Mouse (Mus musculus): ENCODE results near the gene Slc47a1. TPM values are rescaled to one million over a fixed set of nuclear protein-coding genes. Genes with fewer than 3 reads are reported as not detected.
A peak's percentile ranks its signal among the peaks of the same experiment; 100 is the strongest.
"Not testable (repeated sequence)": the region's sequence is repeated elsewhere in the genome, so short reads cannot be mapped to it uniquely, and the experiment has no call there.

Gene Slc47a1
- polyA plus RNA-seq, 1 experiment from 2014 or later: 20.6 TPM

DNA sequence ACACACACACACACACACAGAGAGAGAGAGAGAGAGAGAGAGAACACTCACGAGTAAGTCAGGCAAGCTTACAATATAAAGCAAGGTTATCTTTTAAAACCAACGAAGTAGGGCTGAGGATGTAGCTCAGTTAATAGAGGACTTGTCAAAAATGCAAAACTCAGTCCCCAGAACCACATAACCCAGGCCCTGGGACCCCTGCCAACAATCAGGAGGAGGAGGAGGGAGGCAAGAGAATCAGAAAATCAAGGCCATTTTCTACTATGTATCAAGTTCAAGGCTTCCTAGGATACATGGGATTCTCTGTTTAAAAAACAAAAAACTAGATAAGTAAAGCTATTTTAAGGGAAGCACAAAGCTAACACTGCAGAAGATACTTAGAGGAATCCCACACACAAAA lies 61.3 kb downstream of the Slc47a1 start:
- H3K36me3 ChIP-seq: no peaks in the 10 kb centered on the region
- no peaks in the 10 kb centered on the region for H3K9me3 ChIP-seq (replicated peaks)
- H3K4me3 ChIP-seq: no peak overlapping the region
- no peak overlapping the region for H3K4me2 ChIP-seq
- no peak overlapping the region for H3K27ac ChIP-seq
- no peak for ATAC-seq (replicated peaks; ENCODE audit: insufficient number of reproducible peaks, insufficient read depth, low FRiP score, low read depth)
- WGBS: 41% methylated on average over 2 of the region's 2 CpGs
- H3K9ac ChIP-seq: no peak overlapping the region
- H3K4me1 ChIP-seq (replicated peaks): peaks cover 32% of the 10 kb centered on the region
- H3K27me3 ChIP-seq: no peaks in the 10 kb centered on the region

DNA sequence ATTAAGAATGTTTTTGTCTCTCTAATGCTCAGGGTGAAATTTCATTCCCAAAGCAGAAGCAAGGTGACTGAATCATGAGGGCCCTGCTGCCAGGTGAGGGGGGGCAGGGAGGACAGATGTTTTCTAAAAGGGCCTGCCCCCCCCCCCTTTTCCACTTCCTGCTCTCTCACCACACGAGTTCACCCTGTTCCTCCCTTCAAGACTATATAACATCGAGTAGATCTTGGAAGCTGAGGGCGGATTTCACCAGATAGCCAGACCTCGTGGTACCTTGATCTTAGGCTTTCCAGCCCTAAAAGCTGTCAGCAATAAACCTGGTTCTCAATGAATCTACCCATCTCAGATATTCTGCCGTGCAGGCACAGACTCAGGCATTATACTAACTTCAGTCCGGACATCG lies 67.8 kb downstream of the Slc47a1 start:
- ATAC-seq (replicated peaks; ENCODE audit: insufficient number of reproducible peaks, insufficient read depth, low FRiP score, low read depth): no peak
- no peak overlapping the region for H3K4me3 ChIP-seq
- H3K27ac ChIP-seq: no peak overlapping the region
- no peaks in the 10 kb centered on the region for H3K36me3 ChIP-seq
- no peaks in the 10 kb centered on the region for H3K9me3 ChIP-seq (replicated peaks)
- WGBS: 67% methylated on average over 7 of the region's 7 CpGs
- H3K4me1 ChIP-seq (replicated peaks): peaks cover 12% of the 10 kb centered on the region
- H3K9ac ChIP-seq: no peak overlapping the region
- H3K4me2 ChIP-seq: no peak overlapping the region
- no peaks in the 10 kb centered on the region for H3K27me3 ChIP-seq

DNA sequence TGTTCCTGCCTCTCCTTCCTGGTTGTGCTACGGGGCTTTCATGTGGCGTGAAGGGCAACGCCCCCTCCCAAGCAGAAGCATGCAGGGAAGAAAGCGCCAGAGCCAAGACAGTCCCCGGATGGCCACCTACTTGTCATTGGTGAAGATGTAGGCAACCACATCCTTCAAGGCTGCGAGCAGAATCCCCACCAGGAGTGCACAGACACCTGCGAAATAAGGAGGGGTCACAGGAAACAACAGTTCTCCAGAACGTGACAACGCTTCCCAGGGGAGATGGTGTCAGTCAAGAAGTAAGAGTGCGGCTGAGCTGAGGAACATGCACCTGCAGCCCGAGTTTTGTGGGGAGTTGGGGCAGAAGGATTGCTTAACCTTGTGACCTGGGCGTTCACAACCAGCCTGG lies 68.3 kb downstream of the Slc47a1 start:
- ATAC-seq (replicated peaks; ENCODE audit: insufficient number of reproducible peaks, insufficient read depth, low FRiP score, low read depth): no peak
- Histone ChIP-seq H3K27me3 (no peaks in the 10 kb centered on the region), H3K36me3 (no peaks in the 10 kb centered on the region), H3K9me3 (replicated peaks) (no peaks in the 10 kb centered on the region), H3K4me2 (no peak overlapping the region), H3K4me1 (replicated peaks) (peaks cover 12% of the 10 kb centered on the region), H3K9ac (no peak overlapping the region), H3K4me3 (no peak overlapping the region), H3K27ac (no peak overlapping the region)
- WGBS: 68% methylated on average over 12 of the region's 12 CpGs

DNA sequence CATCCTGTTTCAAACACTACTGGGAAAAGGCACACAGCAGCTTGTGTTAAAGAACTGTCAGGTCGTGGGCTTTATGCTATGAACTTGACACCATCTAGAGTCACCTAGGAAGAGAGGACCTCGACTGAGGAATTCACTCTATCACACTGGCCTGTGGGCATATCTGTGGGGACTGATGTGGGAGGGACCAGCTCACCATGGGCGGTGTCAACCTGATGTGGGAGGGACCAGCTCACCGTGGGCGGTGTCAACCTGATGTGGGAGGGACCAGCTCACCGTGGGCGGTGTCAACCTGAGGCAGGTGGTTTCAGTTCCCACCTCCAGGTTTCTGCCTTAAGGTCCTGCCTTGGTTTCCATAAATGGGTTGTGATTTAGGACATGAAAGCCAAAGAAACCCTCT lies 70.3 kb downstream of the Slc47a1 start:
- H3K36me3 ChIP-seq: no peaks in the 10 kb centered on the region
- WGBS: 35% methylated on average over 7 of the region's 7 CpGs
- H3K9me3 ChIP-seq (replicated peaks): no peaks in the 10 kb centered on the region
- H3K9ac ChIP-seq: no peak overlapping the region
- no peak overlapping the region for H3K4me3 ChIP-seq
- H3K27ac ChIP-seq: no peak overlapping the region
- 0 out of 2 replicates have a peak, but pooled peaks cover 3% of the 10 kb centered on the region for H3K4me1 ChIP-seq (replicated peaks)
- no peaks in the 10 kb centered on the region for H3K27me3 ChIP-seq
- ATAC-seq (replicated peaks; ENCODE audit: insufficient number of reproducible peaks, insufficient read depth, low FRiP score, low read depth): no peak
- no peak overlapping the region for H3K4me2 ChIP-seq

DNA sequence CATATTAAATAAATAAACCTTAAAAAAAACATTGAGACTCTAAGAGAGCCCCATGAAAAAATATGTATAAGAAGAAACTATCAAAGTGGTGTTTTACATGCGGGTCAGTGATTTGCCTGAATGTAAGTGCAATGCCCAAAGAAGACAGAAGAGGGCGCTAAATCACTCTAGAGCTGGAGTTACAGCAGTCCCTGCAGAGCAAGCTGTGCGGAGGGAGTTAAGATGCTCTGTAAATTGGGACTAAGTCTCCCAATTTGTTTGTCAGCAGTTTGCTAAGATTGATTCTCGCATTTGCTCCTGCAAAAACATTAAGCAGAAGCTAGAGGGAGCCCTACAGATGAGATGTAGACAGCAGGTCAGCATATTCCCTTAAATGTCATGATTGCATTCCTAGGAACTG lies 72.8 kb downstream of the Slc47a1 start:
- Histone ChIP-seq H3K9ac (no peak overlapping the region), H3K27me3 (no peaks in the 10 kb centered on the region), H3K4me2 (no peak overlapping the region), H3K4me1 (replicated peaks) (peaks cover 11% of the 10 kb centered on the region), H3K4me3 (no peak overlapping the region), H3K9me3 (replicated peaks) (no peaks in the 10 kb centered on the region), H3K36me3 (no peaks in the 10 kb centered on the region), H3K27ac (no peak overlapping the region)
- ATAC-seq (replicated peaks; ENCODE audit: insufficient number of reproducible peaks, insufficient read depth, low FRiP score, low read depth): no peak
- 80% methylated on average over 4 of the region's 4 CpGs for WGBS

DNA sequence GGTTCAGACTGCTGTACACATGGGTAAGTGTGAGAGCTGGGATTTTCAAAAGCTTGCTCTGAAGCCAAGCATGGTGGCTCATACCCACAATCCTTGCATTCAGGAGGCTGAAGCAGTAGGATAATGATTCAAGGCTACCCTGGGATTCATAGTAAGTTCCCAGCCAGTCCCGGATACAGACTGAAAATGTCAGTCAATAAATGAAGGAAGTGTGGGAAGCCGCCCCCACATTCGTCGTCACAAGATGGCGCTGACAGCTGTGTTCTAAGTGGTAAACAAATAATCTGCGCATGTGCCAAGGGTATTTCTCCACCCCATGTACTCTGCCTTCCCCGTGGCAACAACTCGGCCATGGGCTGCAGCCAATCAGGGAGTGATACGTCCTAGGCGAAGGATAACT lies 73.6 kb downstream of the Slc47a1 start:
- H3K36me3 ChIP-seq; H3K9ac ChIP-seq; H3K27ac ChIP-seq; ATAC-seq (replicated peaks; ENCODE audit: insufficient number of reproducible peaks, insufficient read depth, low FRiP score, low read depth); H3K9me3 ChIP-seq (replicated peaks); H3K4me2 ChIP-seq; H3K4me3 ChIP-seq; H3K27me3 ChIP-seq: not testable (repeated sequence)
- WGBS: 96% methylated on average over 6 of the region's 10 CpGs
- peaks cover 18% of the 10 kb centered on the region for H3K4me1 ChIP-seq (replicated peaks)

DNA sequence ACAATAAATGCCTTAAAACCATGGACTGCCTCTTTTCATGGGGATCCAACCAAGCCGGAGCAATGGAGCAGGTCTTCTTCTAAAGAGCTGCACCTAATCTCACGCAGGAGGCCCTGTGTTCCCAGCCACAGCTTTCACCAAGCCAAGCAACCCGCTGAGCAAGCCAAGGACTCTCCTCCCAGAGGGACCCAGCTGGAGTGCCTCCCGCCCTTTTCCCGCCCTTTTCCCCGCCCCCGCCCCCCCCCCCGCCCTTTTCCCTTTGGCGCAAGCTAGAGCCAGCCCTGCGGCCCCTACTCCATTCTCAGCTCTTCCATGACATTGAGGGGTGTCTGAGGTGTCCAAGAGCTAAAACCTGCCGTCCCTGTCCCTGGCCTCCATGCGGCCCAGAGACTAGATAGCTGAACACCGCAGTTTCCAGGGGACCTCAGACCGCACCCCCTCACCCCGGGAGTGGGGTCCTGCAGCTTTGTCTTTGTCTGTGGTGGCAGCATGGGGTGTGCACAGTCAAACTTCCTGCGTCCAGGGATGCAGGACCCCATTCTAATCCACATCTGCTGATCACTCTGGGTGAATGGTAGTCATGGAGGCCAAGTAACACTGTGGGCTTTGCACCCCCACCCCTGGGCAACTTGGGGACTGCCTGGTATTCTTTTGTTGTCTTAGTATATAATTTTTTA lies 77.3 kb downstream of the Slc47a1 start:
- Histone ChIP-seq H3K27ac (0 out of 2 replicates have a peak overlapping the region, but pooled peaks have one; percentile 16), H3K36me3 (no peaks in the 10 kb centered on the region), H3K9ac (no peak overlapping the region), H3K4me1 (replicated peaks) (peaks cover 15% of the 10 kb centered on the region), H3K4me2 (peak overlapping the region; percentile 52), H3K4me3 (peak overlapping the region; percentile 12; the same call in 1 of the 2 replicates), H3K27me3 (no peaks in the 10 kb centered on the region), H3K9me3 (replicated peaks) (no peaks in the 10 kb centered on the region)
- WGBS: 17% methylated on average over 12 of the region's 16 CpGs
- peak; percentile 74; the same call in 1 of the 2 replicates for ATAC-seq (replicated peaks; ENCODE audit: insufficient number of reproducible peaks, insufficient read depth, low FRiP score, low read depth)

DNA sequence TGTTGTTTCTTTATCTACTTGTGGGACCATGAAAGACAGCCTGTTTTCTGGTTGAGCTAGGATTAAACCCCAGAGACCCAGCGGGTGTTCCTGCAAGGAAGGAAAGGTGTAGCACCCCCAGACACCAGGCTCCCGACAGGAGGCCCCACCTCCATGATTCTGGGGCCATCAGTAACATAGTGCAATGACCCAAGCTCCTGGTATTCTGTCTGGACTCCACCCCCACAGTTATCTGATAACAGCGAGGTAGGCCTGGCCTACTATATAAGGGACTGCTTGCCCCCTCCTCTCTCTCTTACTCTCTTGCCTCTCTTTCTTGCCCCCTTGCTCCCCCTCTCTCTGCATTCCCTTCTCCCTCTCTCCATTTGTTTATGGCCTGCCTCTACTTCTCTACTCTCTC lies 77.9 kb downstream of the Slc47a1 start:
- peak overlapping the region; percentile 52 for H3K4me2 ChIP-seq
- H3K27me3 ChIP-seq: no peaks in the 10 kb centered on the region
- ATAC-seq (replicated peaks; ENCODE audit: insufficient number of reproducible peaks, insufficient read depth, low FRiP score, low read depth): no peak; the same call in 1 of the 2 replicates
- no peaks in the 10 kb centered on the region for H3K9me3 ChIP-seq (replicated peaks)
- no peak overlapping the region for H3K9ac ChIP-seq
- no peak overlapping the region for H3K27ac ChIP-seq
- H3K4me3 ChIP-seq: no peak overlapping the region
- peaks cover 15% of the 10 kb centered on the region for H3K4me1 ChIP-seq (replicated peaks)
- H3K36me3 ChIP-seq: no peaks in the 10 kb centered on the region
- 45% methylated on average over 3 of the region's 3 CpGs for WGBS

DNA sequence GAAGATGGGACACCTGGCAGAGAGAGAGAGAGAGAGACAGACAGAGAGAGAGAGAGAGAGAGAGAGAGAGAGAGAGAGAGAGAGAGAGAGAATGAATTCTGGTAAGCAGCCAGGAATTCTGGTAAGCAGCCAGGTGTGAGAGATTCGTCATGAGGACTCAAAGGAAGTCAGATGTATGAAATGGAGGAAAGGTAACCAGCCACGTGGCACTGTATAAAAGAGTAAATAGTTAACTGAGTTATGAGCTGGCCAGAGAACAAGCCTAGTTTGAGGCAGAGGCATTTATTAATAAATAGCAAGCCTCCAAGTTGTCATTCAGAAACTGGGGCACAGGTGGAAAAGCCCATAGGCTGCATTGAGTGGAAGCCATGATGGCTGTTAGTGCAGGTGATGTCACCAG lies 80.2 kb downstream of the Slc47a1 start:
- ATAC-seq (replicated peaks; ENCODE audit: insufficient number of reproducible peaks, insufficient read depth, low FRiP score, low read depth): no peak
- no peak overlapping the region for H3K27ac ChIP-seq
- 75% methylated on average over 2 of the region's 2 CpGs for WGBS

DNA sequence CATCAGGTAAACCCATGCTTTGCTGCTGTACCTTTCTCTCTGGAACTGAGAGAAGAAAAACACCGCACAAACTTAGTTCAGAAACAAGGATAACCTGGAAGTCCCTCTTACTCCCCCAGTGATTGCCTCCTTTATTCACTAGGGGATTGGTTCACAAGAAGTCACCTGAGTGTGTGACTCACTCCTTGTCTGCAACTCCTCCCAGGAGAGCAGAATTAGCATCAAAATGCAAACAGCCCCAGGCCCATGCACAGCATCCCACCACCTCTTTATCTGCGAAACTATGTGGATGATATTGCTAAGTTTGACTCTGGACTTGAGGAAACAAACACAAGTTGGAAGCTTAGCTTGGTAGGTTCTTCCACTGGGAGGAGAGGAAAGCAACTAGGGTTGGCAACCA lies 80.8 kb downstream of the Slc47a1 start:
- Histone ChIP-seq H3K36me3 (no peaks in the 10 kb centered on the region), H3K9ac (no peak overlapping the region), H3K4me1 (replicated peaks) (peaks cover 15% of the 10 kb centered on the region), H3K27ac (no peak overlapping the region), H3K27me3 (no peaks in the 10 kb centered on the region), H3K4me3 (no peak overlapping the region), H3K9me3 (replicated peaks) (no peaks in the 10 kb centered on the region), H3K4me2 (no peak overlapping the region)
- ATAC-seq (replicated peaks; ENCODE audit: insufficient number of reproducible peaks, insufficient read depth, low FRiP score, low read depth): no peak
- WGBS: 86% methylated on average over 2 of the region's 2 CpGs

More for the DNA sequence above, 80.2 kb downstream of the Slc47a1 start:
- Histone ChIP-seq H3K36me3 (no peaks in the 10 kb centered on the region), H3K9ac (no peak overlapping the region), H3K4me3 (no peak overlapping the region), H3K4me1 (replicated peaks) (peaks cover 15% of the 10 kb centered on the region), H3K9me3 (replicated peaks) (no peaks in the 10 kb centered on the region), H3K4me2 (no peak overlapping the region), H3K27me3 (no peaks in the 10 kb centered on the region)

DNA sequence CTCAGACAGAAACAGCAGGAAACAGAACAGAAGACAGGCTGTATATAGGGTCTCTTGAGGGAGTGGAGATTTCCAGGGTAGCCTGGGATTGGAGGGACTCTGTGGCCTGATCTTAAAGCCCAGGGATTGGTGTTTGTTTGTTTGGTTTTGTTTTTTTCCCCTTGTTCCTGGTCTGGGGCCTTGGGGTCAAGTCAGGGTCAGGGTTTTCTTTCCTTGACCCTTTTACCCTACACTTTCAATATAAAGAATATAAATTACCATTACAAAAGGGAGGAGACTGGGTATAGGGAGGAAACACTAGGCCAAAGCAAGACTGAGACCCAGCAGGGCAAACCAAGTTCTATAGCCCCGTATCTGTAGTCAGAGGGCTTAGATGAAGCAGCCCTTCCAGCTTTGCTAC lies 81.6 kb downstream of the Slc47a1 start:
- peaks cover 15% of the 10 kb centered on the region for H3K4me1 ChIP-seq (replicated peaks)
- no peak overlapping the region for H3K4me3 ChIP-seq
- H3K4me2 ChIP-seq: no peak overlapping the region
- no peak overlapping the region for H3K9ac ChIP-seq
- 91% methylated on average over 1 of the region's 1 CpGs for WGBS
- ATAC-seq (replicated peaks; ENCODE audit: insufficient number of reproducible peaks, insufficient read depth, low FRiP score, low read depth): no peak
- H3K36me3 ChIP-seq: no peaks in the 10 kb centered on the region
- no peaks in the 10 kb centered on the region for H3K27me3 ChIP-seq
- no peaks in the 10 kb centered on the region for H3K9me3 ChIP-seq (replicated peaks)
- H3K27ac ChIP-seq: no peak overlapping the region

DNA sequence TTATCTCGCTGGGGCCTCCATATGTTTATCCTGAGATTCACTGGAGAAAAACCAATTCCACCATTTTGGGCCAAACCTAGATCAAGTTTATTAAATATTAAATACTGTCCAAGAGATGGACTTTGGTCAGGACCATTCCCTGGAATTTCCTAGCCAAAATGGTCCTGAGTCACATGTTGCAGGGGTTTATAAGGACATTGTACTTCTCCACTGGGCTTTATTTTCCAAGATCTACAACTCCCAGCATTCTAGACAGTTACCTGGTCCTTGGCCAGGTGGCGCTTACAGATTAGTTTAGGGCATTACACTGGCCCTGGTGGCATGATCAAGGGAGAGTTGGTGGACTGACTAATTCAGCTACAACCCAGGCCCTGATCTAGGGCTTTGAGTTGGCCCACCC lies 82.6 kb downstream of the Slc47a1 start:
- Histone ChIP-seq H3K9me3 (replicated peaks) (no peaks in the 10 kb centered on the region), H3K9ac (no peak overlapping the region), H3K36me3 (no peaks in the 10 kb centered on the region), H3K4me3 (no peak overlapping the region), H3K27me3 (no peaks in the 10 kb centered on the region), H3K4me1 (replicated peaks) (peaks cover 9% of the 10 kb centered on the region), H3K4me2 (no peak overlapping the region), H3K27ac (no peak overlapping the region)
- ATAC-seq (replicated peaks; ENCODE audit: insufficient number of reproducible peaks, insufficient read depth, low FRiP score, low read depth): no peak
- 83% methylated on average over 2 of the region's 2 CpGs for WGBS
